In the genomic region with DNA sequence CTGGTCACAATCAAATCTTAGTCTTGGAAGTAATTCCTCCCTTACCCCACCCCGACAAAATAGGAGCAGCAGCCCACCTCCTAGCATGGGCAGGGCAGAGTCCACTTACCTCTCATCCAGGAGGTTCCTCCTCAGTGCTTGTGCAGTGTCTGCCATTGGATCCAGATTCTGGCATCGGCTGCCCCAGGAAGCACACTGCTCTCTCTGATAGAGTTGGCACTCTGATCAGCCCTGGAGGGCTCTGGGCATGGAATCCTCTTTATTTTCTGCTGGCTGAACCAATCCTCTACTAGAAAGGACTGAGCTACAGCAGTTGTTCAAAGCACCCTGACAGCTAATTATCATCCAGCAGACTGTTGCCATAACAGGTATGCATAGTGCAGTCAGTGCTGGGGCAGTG, we compare ENCODE assay signal across 25 mouse cellular contexts.
DNase-seq lines count a peak whose midpoint lies in the region; ATAC-seq lines count a peak whose summit lies in the region.
"Had no signal": no experiment of that assay in that cellular context is flagged by ENCODE, and none has a peak within 500 bp of the region (broad histone marks: within the 10 kb centered on the region; RNA-seq: fewer than 3 reads in every experiment).

No protein-coding gene starts in this region.

- no peaks in the 10 kb centered on the region for H3K36me3 ChIP-seq in forebrain, embryonic 14.5 days (ENCODE audit: control insufficient read depth, insufficient read depth, low read length)
- no peaks in the 10 kb centered on the region for H3K36me3 ChIP-seq in forebrain, embryonic 10.5 days (replicated peaks)
- H3K36me3 ChIP-seq: forebrain, embryonic 15.5 days; heart, embryonic 13.5 days; kidney, embryonic 15.5 days; limb, embryonic 13.5 days; liver, embryonic 12.5 days; midbrain, embryonic 12.5 days had no signal

- H3K4me2 ChIP-seq in forebrain, embryonic 14.5 days (ENCODE audit: low read length): no peak overlapping the region
- H3K4me2 ChIP-seq: forebrain, embryonic 15.5 days; heart, embryonic 13.5 days; kidney, embryonic 15.5 days; limb, embryonic 13.5 days; liver, embryonic 12.5 days; midbrain, embryonic 12.5 days had no signal

- H3K4me3 ChIP-seq in forebrain, embryonic 14.5 days (ENCODE audit: low read depth, low read length): no peak overlapping the region
- H3K4me3 ChIP-seq in forebrain, embryonic 10.5 days: no peak overlapping the region
- H3K4me3 ChIP-seq: forebrain, embryonic 15.5 days; gastrocnemius, adult 2 months; heart, embryonic 13.5 days; kidney, embryonic 15.5 days; left cerebral cortex, adult 2 months; limb, embryonic 13.5 days; liver, embryonic 12.5 days; megakaryocyte, embryonic 14.5 days; midbrain, embryonic 12.5 days had no signal

- H3K9ac ChIP-seq in forebrain, embryonic 14.5 days (ENCODE audit: low read length): no peak overlapping the region
- H3K9ac ChIP-seq: forebrain, embryonic 15.5 days; heart, embryonic 13.5 days; kidney, embryonic 15.5 days; limb, embryonic 13.5 days; liver, embryonic 12.5 days; liver, postnatal 0 days; midbrain, embryonic 12.5 days had no signal

- no peak for DNase-seq in forebrain, embryonic 14.5 days (ENCODE audit: low spot score)
- no peak for DNase-seq in forebrain, embryonic 10.5 days (ENCODE audit: extremely low spot score, low spot score)
- DNase-seq in left cerebral cortex, postnatal 4 days: peak; percentile 65
- DNase-seq in left cerebral cortex, adult 18-20 months (ENCODE audit: low spot score in 2 of 2): no peak
- peak; percentile 29 for DNase-seq in cerebellum, adult 9-10 months
- DNase-seq in cerebellum, postnatal 36 days: peak; percentile 26 to 29
- DNase-seq in right cerebral cortex, postnatal 36 days (ENCODE audit: low spot score in 2 of 2): no peak
- DNase-seq in gastrocnemius, postnatal 10 days: no peak
- DNase-seq: adrenal gland, postnatal 14 days; gastrocnemius, adult 2 months; heart, postnatal 10 days; kidney, adult 18-20 months; kidney, postnatal 25 days; liver, postnatal 0 days; lung, postnatal 36 days; thymus, postnatal 25 days had no signal

- no peak overlapping the region for H3K27ac ChIP-seq in forebrain, embryonic 14.5 days (ENCODE audit: low read depth, low read length)
- H3K27ac ChIP-seq in forebrain, embryonic 10.5 days: no peak overlapping the region
- H3K27ac ChIP-seq: forebrain, embryonic 15.5 days; gastrocnemius, adult 2 months; heart, embryonic 13.5 days; kidney, embryonic 15.5 days; left cerebral cortex, adult 2 months; limb, embryonic 13.5 days; liver, embryonic 12.5 days; midbrain, embryonic 12.5 days had no signal

- H3K4me1 ChIP-seq in forebrain, embryonic 14.5 days (ENCODE audit: control insufficient read depth, insufficient read depth, low read length): no peaks in the 10 kb centered on the region; the same call in 1 of the 2 replicates
- peaks cover 27% of the 10 kb centered on the region for H3K4me1 ChIP-seq in forebrain, embryonic 10.5 days
- H3K4me1 ChIP-seq: liver, embryonic 12.5 days; megakaryocyte, embryonic 14.5 days had no signal

- H3K9me3 ChIP-seq in forebrain, embryonic 14.5 days (replicated peaks; ENCODE audit: control insufficient read depth, low read length): no peaks in the 10 kb centered on the region
- H3K9me3 ChIP-seq in forebrain, embryonic 10.5 days: no peaks in the 10 kb centered on the region
- H3K9me3 ChIP-seq: forebrain, embryonic 15.5 days; heart, embryonic 13.5 days; kidney, embryonic 15.5 days; limb, embryonic 13.5 days; liver, embryonic 12.5 days; midbrain, embryonic 12.5 days had no signal

- no peaks in the 10 kb centered on the region for H3K27me3 ChIP-seq in forebrain, embryonic 14.5 days (replicated peaks; ENCODE audit: control insufficient read depth, insufficient read depth, low read length)
- no peaks in the 10 kb centered on the region for H3K27me3 ChIP-seq in forebrain, embryonic 10.5 days (ENCODE audit: poor library complexity, severe bottlenecking)
- H3K27me3 ChIP-seq: forebrain, embryonic 15.5 days; heart, embryonic 13.5 days; kidney, embryonic 15.5 days; limb, embryonic 13.5 days; liver, embryonic 12.5 days; megakaryocyte, embryonic 14.5 days; midbrain, embryonic 12.5 days; Patski had no signal

- WGBS in forebrain, embryonic 14.5 days: 89% methylated on average over 2 of the region's 2 CpGs
- 83% methylated on average over 2 of the region's 2 CpGs for WGBS in forebrain, embryonic 10.5 days

- intact Hi-C loops in left cerebral cortex, postnatal 4 days (cut with DNase I): loop anchor here (10.0 kb wide), 1 partner anchor 261 kb away; no protein-coding TSS in a partner anchor

- ATAC-seq in forebrain, embryonic 14.5 days: peak; percentile 12; the same call in 1 of the 2 replicates
- ATAC-seq: forebrain, embryonic 15.5 days; liver, embryonic 12.5 days; liver, postnatal 0 days; Patski had no signal

Comparison
In these comparisons a context has a peak if more than half of its experiments do, and no peak if none do; other contexts are left out.
1. DNase-seq: peak in left cerebral cortex, postnatal 4 days (single experiment), cerebellum, adult 9-10 months (single experiment) and cerebellum, postnatal 36 days (2 of 2); none in forebrain, embryonic 14.5 days (single experiment), forebrain, embryonic 10.5 days (single experiment), left cerebral cortex, adult 18-20 months (0 of 2), right cerebral cortex, postnatal 36 days (0 of 2) and gastrocnemius, postnatal 10 days (single experiment).